Mouse (Mus musculus): ENCODE measurements around the gene Krtap24-1. TPM values are rescaled to one million over a fixed set of nuclear protein-coding genes. Genes with fewer than 3 reads are reported as not detected.

The Krtap24-1 gene
- not detected in 2 replicates for polyA plus RNA-seq (2015; fragmentation: Nextera tagmentation; extraction: Ambion mirVana)

DNA sequence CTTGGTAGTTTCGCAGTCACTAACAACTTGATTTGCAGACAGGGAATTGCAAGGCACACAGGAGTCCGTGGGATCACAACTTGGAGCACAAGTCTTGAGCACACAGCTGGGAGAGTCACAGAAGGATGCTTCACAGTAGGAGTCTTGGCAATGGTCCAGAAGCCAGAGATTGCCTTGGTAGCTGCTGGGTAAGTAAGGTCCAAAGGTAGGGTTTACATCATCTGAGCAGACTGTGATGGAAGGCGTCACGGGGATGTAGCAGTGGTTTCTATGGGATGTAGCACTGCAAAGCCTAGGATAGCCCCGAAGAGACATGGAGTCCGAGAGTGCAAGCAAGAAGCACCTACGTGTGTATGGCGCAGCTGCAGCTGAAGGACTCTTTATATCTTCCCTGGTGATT is at the start of gene Krtap24-1:
Krtap24-1 (minus strand) TSS at position 358 of the 400 bp plus-strand sequence.
- H3K4me2 ChIP-seq, result no peak within 1 kb of the TSS
- no peaks in the 10 kb centered on the region for H3K27me3 ChIP-seq (replicated peaks)
- no peak within 1 kb of the TSS for H3K9ac ChIP-seq
- H3K27ac ChIP-seq, result no peak within 1 kb of the TSS
- 92% methylated on average over 8 of the region's 8 CpGs for WGBS
- no peak within 1 kb of the TSS for H3K4me3 ChIP-seq
- 0 out of 2 replicates have a peak, but pooled peaks cover 4% of the 10 kb centered on the region for H3K4me1 ChIP-seq
- H3K36me3 ChIP-seq (replicated peaks), result no peaks in the 10 kb centered on the region
- no peaks in the 10 kb centered on the region for H3K9me3 ChIP-seq
- ATAC-seq (replicated peaks), result no peak

DNA sequence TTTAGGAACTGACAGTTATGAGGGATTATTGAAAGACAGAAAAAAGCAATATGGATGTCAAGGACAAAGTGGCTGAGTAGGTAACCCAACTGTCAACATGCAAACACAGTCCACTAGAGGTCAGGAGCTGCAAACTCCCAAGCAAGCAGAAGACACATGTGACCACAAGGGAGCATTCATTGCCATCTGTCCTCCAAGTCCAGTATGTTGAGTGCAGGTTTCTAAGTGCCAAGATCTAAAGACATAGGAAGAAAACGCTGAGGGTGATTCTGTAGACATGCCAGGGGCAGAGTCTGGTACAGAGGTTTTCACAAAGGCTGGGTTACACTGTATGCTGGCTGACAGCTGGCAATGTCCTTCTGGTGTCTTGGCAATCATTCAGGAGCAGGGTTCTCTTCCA is 45.3 kb upstream of the Krtap24-1 start:
- WGBS, result 66% methylated on average over 1 of the region's 1 CpGs
- Histone ChIP-seq H3K27me3 (replicated peaks) (no peaks in the 10 kb centered on the region), H3K9me3 (no peaks in the 10 kb centered on the region), H3K36me3 (replicated peaks) (no peaks in the 10 kb centered on the region), H3K4me2 (no peak overlapping the region), H3K27ac (no peak overlapping the region), H3K9ac (no peak overlapping the region), H3K4me1 (no peaks in the 10 kb centered on the region), H3K4me3 (no peak overlapping the region)
- peak; percentile 42; the same call in 1 of the 2 replicates for ATAC-seq (replicated peaks)

DNA sequence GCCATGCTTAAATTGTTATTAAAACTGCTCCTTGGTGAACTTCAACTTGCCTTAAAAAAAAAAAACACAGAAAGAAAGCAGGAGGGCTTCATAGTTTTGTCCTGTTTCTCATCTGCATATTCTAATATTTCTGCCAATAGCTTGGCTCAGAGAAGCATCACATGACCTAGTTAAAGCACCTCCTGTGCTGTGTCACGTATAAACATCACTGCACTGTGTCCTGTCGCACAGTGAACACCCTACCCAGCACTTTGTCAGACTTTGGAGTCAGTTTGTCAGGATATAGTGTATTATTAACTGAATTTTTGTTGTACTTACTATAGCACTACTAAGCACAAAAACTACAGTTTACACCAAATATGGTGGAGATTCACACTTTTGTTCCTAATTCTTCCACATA is 39.9 kb upstream of the Krtap24-1 start:
- Histone ChIP-seq H3K4me1 (no peaks in the 10 kb centered on the region), H3K4me2 (no peak overlapping the region), H3K27ac (no peak overlapping the region), H3K9ac (no peak overlapping the region), H3K4me3 (no peak overlapping the region), H3K9me3 (no peaks in the 10 kb centered on the region), H3K36me3 (replicated peaks) (no peaks in the 10 kb centered on the region), H3K27me3 (replicated peaks) (no peaks in the 10 kb centered on the region)
- no peak for ATAC-seq (replicated peaks)
- WGBS, result 80% methylated on average over 2 of the region's 2 CpGs

DNA sequence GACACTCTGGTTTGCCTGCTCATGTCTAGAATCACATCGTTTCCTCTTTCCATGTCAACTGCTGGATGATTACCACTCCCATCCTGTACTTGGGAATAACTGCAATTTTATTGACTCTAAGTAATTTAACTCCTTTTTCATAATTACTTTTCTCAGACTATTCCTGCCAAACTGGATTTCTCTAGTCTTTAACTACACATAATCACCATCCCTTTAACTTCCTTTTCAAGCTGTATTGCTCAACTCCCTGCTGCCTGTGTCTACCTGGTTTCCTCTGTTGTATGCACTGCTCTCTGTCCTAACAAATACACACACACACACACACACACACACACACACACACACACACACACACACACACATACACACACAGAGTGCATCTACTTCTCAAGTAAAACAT is 39.0 kb upstream of the Krtap24-1 start:
- H3K9ac ChIP-seq, result no peak overlapping the region
- no peak overlapping the region for H3K4me3 ChIP-seq
- no peak overlapping the region for H3K4me2 ChIP-seq
- H3K9me3 ChIP-seq, result no peaks in the 10 kb centered on the region
- no peaks in the 10 kb centered on the region for H3K36me3 ChIP-seq (replicated peaks)
- H3K27me3 ChIP-seq (replicated peaks), result no peaks in the 10 kb centered on the region
- no peak overlapping the region for H3K27ac ChIP-seq
- no peak for ATAC-seq (replicated peaks)
- 94% methylated on average over 1 of the region's 1 CpGs for WGBS
- no peaks in the 10 kb centered on the region for H3K4me1 ChIP-seq

DNA sequence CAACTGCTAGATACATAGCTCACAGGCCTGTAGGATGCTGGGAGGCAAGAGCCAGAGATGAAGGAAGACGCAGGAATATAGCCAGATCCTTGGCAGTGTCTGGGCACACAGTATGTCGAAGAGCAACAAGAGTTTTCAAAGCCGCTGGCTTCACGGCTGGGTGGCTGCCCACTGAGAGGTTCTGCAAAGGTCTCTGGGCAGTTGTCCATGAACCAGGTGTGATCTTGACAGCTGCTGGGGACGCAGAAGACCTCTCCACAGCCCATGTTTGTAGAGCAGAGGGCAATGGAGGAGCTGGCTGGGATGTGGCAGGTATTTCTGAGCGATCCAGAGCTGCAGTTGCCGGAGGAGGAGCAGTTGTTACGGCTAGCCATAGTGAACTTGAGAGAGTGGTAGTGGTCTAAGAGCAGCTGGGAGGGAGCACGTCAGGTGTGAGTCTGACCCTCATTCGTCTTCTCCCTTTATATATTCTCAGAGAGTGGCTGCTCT is 35.3 kb upstream of the Krtap24-1 start, which contains the start of gene Krtap26-1:
Krtap26-1 (minus strand) TSS at position 439 of the 489 bp plus-strand sequence.
- WGBS, result 83% methylated on average over 10 of the region's 10 CpGs
- no peak within 1 kb of the TSS for H3K4me2 ChIP-seq
- ATAC-seq (replicated peaks), result no peak
- no peaks in the 10 kb centered on the region for H3K36me3 ChIP-seq (replicated peaks)
- no peaks in the 10 kb centered on the region for H3K9me3 ChIP-seq
- H3K27me3 ChIP-seq (replicated peaks), result no peaks in the 10 kb centered on the region
- H3K4me3 ChIP-seq, result no peak within 1 kb of the TSS
- no peak within 1 kb of the TSS for H3K9ac ChIP-seq
- no peak within 1 kb of the TSS for H3K27ac ChIP-seq
- no peaks in the 10 kb centered on the region for H3K4me1 ChIP-seq

DNA sequence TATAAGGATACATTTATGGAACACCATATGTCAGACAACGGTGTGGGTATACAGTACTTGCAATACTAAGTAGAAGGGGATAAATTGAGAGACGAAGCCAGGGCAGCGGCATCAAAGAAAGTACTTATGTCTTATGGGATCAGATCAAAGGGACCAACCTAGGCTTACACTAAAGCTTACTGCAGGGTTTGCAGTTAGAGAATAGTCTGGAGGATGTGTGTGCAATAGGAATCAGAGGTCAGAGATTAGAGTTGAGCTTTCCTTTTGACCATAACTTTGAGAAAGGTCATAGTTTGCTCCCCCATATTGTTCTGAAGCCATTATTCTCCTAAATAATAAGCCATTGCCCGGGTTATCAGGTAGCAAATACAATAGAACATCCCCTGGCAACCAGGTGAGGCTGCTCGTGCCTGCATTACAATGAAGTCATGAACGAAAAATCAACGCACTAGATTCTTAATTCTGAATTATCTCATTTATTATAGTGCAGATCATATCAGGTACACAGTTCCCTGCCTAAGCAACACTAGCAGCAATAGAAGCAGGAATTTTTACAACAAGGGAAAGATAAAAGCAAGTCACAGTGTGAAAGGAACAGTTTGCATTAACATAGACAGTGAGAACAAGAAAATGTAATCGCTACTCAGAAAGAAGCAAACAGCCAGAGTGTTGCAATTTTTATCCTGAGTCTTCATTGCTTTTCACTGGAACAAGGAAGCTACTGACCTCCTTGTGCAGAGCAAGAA is 34.5 kb upstream of the Krtap24-1 start:
- H3K27me3 ChIP-seq (replicated peaks), result no peaks in the 10 kb centered on the region
- no peak for ATAC-seq (replicated peaks)
- no peak overlapping the region for H3K4me3 ChIP-seq
- no peak overlapping the region for H3K4me2 ChIP-seq
- no peaks in the 10 kb centered on the region for H3K9me3 ChIP-seq
- WGBS, result 68% methylated on average over 8 of the region's 8 CpGs
- H3K27ac ChIP-seq, result no peak overlapping the region
- no peak overlapping the region for H3K9ac ChIP-seq
- no peaks in the 10 kb centered on the region for H3K36me3 ChIP-seq (replicated peaks)
- H3K4me1 ChIP-seq, result no peaks in the 10 kb centered on the region

DNA sequence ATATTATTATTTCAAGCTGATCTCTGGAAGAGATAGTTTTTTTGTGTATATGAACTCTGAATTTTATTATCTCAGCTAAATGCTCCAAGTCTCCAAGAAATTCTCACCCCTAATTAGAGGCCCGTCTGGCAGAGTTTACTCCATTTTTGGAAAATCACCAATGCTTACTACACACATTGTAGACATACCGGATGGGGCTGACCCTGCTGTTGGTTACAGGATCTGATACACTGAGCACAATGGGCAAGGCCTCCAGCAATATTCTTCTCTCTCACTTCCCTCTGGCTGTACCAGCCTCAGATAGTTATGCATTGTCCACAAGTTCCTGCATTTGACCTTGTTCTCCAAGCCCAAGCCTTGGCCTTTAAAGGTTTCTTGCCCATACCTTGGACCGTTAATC is 28.0 kb upstream of the Krtap24-1 start:
- no peak overlapping the region for H3K4me3 ChIP-seq
- no peak overlapping the region for H3K27ac ChIP-seq
- H3K4me1 ChIP-seq, result no peaks in the 10 kb centered on the region
- no peaks in the 10 kb centered on the region for H3K36me3 ChIP-seq (replicated peaks)
- no peak overlapping the region for H3K9ac ChIP-seq
- no peak overlapping the region for H3K4me2 ChIP-seq
- no peak for ATAC-seq (replicated peaks)
- no peaks in the 10 kb centered on the region for H3K27me3 ChIP-seq (replicated peaks)
- WGBS, result 85% methylated on average over 3 of the region's 3 CpGs
- no peaks in the 10 kb centered on the region for H3K9me3 ChIP-seq

DNA sequence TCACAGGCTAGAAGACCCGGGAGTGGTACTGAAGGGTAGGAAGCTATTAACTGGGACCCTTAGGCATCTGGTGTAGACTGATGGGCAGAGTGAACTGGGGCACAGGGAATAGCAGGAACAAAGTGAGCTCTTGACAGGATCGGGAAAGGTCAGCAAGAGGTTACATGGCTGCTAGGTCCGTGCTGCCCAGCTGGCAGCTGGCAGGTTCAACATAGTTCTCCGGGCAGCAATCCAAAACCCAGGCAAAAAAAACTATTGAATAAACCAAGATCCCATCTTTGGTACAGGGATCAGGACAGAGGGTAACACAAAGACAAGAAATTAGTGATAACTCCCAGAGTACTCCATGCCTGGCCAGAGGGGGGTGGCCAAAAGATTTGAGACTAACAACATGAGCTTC is 23.1 kb upstream of the Krtap24-1 start:
- ATAC-seq (replicated peaks), result no peak
- H3K27me3 ChIP-seq (replicated peaks), result no peaks in the 10 kb centered on the region
- H3K9me3 ChIP-seq, result no peaks in the 10 kb centered on the region
- no peak overlapping the region for H3K9ac ChIP-seq
- H3K4me3 ChIP-seq, result no peak overlapping the region
- no peaks in the 10 kb centered on the region for H3K4me1 ChIP-seq
- 68% methylated on average over 4 of the region's 4 CpGs for WGBS
- H3K27ac ChIP-seq, result no peak overlapping the region
- H3K4me2 ChIP-seq, result no peak overlapping the region
- H3K36me3 ChIP-seq (replicated peaks), result no peaks in the 10 kb centered on the region

DNA sequence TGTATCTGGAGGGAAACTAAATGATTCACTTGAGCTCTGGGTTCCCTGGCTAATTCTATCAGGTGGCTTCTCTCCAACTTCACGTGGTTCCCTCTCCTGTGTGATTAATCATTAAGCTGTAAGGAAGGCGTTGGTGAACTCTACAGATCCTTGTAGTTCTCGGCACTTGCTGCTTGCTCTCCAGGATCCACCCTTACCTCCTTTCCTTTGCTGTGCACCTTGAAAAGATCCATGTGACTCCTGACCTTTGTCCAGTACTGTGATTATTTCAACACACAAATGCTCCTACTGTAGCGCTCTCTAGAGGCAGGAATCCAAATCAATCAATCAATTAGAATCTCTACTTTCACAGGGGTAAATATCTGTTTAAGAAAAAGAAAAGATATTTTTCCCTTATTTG is 19.4 kb upstream of the Krtap24-1 start:
- Histone ChIP-seq H3K9me3 (no peaks in the 10 kb centered on the region), H3K4me3 (no peak overlapping the region), H3K27me3 (replicated peaks) (no peaks in the 10 kb centered on the region), H3K27ac (no peak overlapping the region), H3K9ac (no peak overlapping the region), H3K4me2 (no peak overlapping the region), H3K4me1 (no peaks in the 10 kb centered on the region), H3K36me3 (replicated peaks) (no peaks in the 10 kb centered on the region)
- 84% methylated on average over 4 of the region's 4 CpGs for WGBS
- ATAC-seq (replicated peaks), result no peak

DNA sequence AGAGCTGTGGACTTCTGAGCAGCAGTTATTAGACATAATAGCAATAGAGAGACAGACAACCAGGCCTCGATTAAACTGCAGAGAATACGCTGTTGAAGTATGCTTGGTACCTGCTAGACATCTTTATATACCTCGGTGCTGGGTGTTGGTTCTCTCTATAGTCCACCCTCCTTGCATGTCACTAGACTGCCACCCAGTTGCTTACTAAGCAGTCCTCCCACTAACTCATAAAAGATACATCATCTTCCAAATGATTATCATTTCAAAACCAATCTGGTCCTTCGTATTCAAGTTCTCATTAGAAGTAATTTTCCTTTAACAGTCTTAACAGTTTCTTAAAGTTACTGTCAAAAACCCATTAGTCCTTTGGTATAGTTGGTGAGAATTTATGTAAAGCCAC is 15.5 kb upstream of the Krtap24-1 start, which contains the start of gene 2310079G19Rik:
2310079G19Rik (minus strand) TSS at position 101 of the 400 bp plus-strand sequence.
- no peaks in the 10 kb centered on the region for H3K36me3 ChIP-seq (replicated peaks)
- no peak within 1 kb of the TSS for H3K4me3 ChIP-seq
- WGBS, result 93% methylated on average over 4 of the region's 4 CpGs
- no peaks in the 10 kb centered on the region for H3K27me3 ChIP-seq (replicated peaks)
- H3K9ac ChIP-seq, result no peak within 1 kb of the TSS
- H3K9me3 ChIP-seq, result no peaks in the 10 kb centered on the region
- H3K4me2 ChIP-seq, result no peak within 1 kb of the TSS
- H3K27ac ChIP-seq, result no peak within 1 kb of the TSS
- no peak for ATAC-seq (replicated peaks)
- no peaks in the 10 kb centered on the region for H3K4me1 ChIP-seq

DNA sequence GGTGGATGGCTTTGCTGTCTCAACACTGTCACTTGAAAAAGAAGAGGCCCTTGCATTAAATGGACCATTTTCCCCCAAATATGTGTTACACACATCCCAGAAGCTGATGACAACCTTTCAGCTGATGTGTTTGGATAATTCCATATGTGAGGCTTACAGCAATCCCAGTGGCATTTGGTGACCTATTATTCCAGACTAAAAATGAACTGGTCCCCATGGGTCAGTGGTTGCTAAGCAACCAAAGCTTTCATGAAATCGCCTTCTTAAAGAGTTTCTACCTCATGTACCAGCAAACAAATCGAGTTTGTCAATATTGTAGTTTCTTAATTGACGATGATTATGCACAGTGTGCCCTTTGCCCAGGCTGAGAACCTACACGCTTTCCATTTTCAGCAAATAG is 633 bp upstream of the Krtap24-1 start:
- H3K9ac ChIP-seq, result no peak overlapping the region
- no peak overlapping the region for H3K27ac ChIP-seq
- no peak for ATAC-seq (replicated peaks)
- no peaks in the 10 kb centered on the region for H3K9me3 ChIP-seq
- no peaks in the 10 kb centered on the region for H3K36me3 ChIP-seq (replicated peaks)
- H3K4me1 ChIP-seq, result 0 out of 2 replicates have a peak, but pooled peaks cover 4% of the 10 kb centered on the region
- H3K4me2 ChIP-seq, result no peak overlapping the region
- H3K27me3 ChIP-seq (replicated peaks), result no peaks in the 10 kb centered on the region
- 42% methylated on average over 4 of the region's 4 CpGs for WGBS
- H3K4me3 ChIP-seq, result no peak overlapping the region

DNA sequence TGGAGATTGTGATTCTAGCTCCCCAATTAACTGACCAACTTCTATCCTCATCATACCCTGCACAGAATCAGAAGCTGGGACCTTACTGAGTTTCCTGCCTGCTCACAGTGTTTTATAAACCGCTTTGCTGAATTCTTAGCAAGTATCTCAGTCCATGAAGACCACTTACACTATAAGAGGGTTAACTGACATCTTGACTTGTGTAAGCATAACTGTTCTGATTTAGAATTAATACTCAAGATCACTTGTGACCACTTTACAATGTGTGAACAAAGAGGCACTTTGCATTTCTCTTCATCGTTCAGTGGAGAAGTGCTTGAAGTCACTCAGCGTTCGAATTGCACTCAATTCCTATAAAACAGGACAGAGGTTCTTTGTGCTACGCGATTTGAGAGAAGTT is 7.5 kb downstream of the Krtap24-1 start:
- Histone ChIP-seq H3K36me3 (replicated peaks) (no peaks in the 10 kb centered on the region), H3K9me3 (no peaks in the 10 kb centered on the region), H3K27ac (no peak overlapping the region), H3K4me2 (no peak overlapping the region), H3K4me1 (no peaks in the 10 kb centered on the region), H3K9ac (no peak overlapping the region), H3K27me3 (replicated peaks) (no peaks in the 10 kb centered on the region), H3K4me3 (no peak overlapping the region)
- 79% methylated on average over 6 of the region's 6 CpGs for WGBS
- ATAC-seq (replicated peaks), result no peak

DNA sequence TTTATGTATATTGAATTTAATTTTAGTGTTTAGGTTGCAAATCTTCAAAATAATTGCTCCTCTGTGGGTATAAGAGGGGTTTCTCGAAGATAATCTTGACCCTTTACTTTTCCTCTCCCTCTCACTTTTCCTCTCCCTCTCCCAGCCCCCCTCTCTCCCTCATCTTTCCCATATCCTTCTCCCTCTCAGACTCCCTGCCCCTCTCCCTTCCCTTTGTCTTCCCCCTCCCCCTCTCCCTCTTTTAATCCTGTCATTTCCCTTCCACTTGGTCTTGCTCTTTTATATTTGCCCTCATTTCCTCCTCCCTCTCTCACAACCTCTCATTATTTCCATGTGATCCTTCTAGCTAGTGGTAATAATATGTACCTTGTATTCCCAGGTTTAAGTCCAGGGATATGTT is 9.6 kb downstream of the Krtap24-1 start:
- H3K4me2 ChIP-seq, result no peak overlapping the region
- H3K36me3 ChIP-seq (replicated peaks), result no peaks in the 10 kb centered on the region
- no peaks in the 10 kb centered on the region for H3K9me3 ChIP-seq
- no peak overlapping the region for H3K27ac ChIP-seq
- H3K4me3 ChIP-seq, result no peak overlapping the region
- no peaks in the 10 kb centered on the region for H3K27me3 ChIP-seq (replicated peaks)
- ATAC-seq (replicated peaks), result no peak
- WGBS, result 53% methylated on average over 1 of the region's 1 CpGs
- H3K4me1 ChIP-seq, result no peaks in the 10 kb centered on the region
- H3K9ac ChIP-seq, result no peak overlapping the region
